Mouse (Mus musculus) limb, embryonic 12.5 days (tissue): ENCODE measurements at regions not wholly inside any gene's neighbourhood (a gene's known extent, or its start where the extent isn't known, plus 50 kb on each side); places are given as distances from the start of the nearest gene placed in this dataset.

Experiments used
- ATAC-seq: fragments of 200-750 bp; cut with Nextera tagmentation; 2 replicates; pipeline ENCODE4 v1.8.0; 2017; ENCODE audit warnings: low read depth, moderate TSS enrichment; ENCODE audit not compliant: insufficient number of reproducible peaks, insufficient read depth, low FRiP score, low TSS enrichment
- H3K27ac ChIP-seq: fragments of 300-500 bp; sonication (generic); 2 replicates; pipeline ENCODE4 v1.5.1; 2016; ENCODE audit warnings: mild to moderate bottlenecking, moderate library complexity
- H3K27me3 ChIP-seq: fragments of 300-500 bp; sonication (generic); 2 replicates; pipeline ENCODE4 v1.6.1; 2016; ENCODE audit warnings: mild to moderate bottlenecking, moderate library complexity
- H3K36me3 ChIP-seq: fragments of 300-500 bp; sonication (generic); 2 replicates; pipeline ENCODE4 v1.6.1; 2016; ENCODE audit warnings: mild to moderate bottlenecking, moderate library complexity
- H3K4me1 ChIP-seq: fragments of 300-500 bp; sonication (generic); replicated peaks from 2 replicates; pipeline ENCODE4 v1.6.1; 2016
- H3K4me2 ChIP-seq: fragments of 300-500 bp; sonication (generic); 2 replicates; pipeline ENCODE4 v1.6.1; 2016; ENCODE audit warnings: mild to moderate bottlenecking, moderate library complexity
- H3K4me3 ChIP-seq: fragments of 300-500 bp; sonication (generic); replicated peaks from 2 replicates; pipeline ENCODE4 v1.5.1; 2016; ENCODE audit warnings: mild to moderate bottlenecking
- H3K9ac ChIP-seq: fragments of 300-500 bp; sonication (generic); replicated peaks from 2 replicates; pipeline ENCODE4 v1.6.1; 2016; ENCODE audit warnings: mild to moderate bottlenecking, moderate library complexity
- H3K9me3 ChIP-seq: fragments of 300-500 bp; sonication (generic); 2 replicates; pipeline ENCODE4 v1.6.1; 2016; ENCODE audit warnings: mild to moderate bottlenecking, moderate library complexity
- WGBS: fragments of 180-500 bp; shearing (Covaris S2); methylation state at CpG from one replicate; pipeline ENCODE4 v1.1.7; 2016; 5-methylcytosine and 5-hydroxymethylcytosine counted together

DNA sequence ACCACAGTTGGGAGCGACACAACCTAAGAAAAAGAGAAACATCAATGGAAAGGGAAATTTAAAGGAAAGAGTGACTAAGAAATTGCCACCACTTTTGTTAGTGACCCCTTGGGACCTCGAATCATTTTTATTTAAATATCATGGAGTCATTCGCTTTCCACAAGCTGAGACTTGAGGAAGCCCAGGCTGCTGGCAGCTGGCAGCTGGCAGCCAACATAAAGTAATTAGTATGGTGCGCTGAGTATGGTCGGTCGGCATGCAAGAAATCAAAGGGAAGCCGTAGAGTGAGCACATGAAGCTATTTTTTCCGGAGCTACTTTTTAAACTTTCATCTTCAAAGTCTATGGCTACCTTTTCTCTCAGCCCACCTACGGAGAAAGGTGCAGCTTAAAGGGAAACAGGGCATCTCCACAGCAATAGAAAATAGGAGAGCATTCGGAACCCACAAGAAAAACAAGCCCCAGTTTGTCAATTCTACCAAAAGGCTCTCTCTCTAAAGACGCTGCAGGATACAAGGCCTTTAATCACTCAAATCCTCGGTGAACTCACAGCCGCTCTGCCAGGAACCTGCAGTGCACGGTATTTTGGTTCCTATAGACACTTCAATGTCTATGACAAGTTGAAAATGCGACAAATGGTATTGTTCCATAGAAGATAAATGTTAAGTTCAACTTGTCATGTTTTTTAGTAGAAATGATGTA, 206.6 kb upstream of the Tll1 start:
- Histone ChIP-seq H3K27ac (no peak overlapping the region), H3K4me2 (no peak overlapping the region), H3K9me3 (no peaks in the 10 kb centered on the region), H3K27me3 (no peaks in the 10 kb centered on the region), H3K4me1 (0 out of 2 replicates have a peak, but pooled peaks cover 2% of the 10 kb centered on the region), H3K36me3 (no peaks in the 10 kb centered on the region), H3K4me3 (no peak overlapping the region), H3K9ac (no peak overlapping the region)
- WGBS, result 45% methylated on average over 15 of the region's 15 CpGs
- no peak for ATAC-seq

- Histone ChIP-seq H3K4me1 (no peaks in the 10 kb centered on the region; the same call in 1 of the 2 replicates), H3K36me3 (no peaks in the 10 kb centered on the region), H3K27ac (no peak overlapping the region), H3K9me3 (no peaks in the 10 kb centered on the region), H3K9ac (no peak overlapping the region), H3K4me2 (no peak overlapping the region), H3K27me3 (no peaks in the 10 kb centered on the region), H3K4me3 (no peak overlapping the region)
- WGBS, result 30% methylated on average over 9 of the region's 9 CpGs
- no peak for ATAC-seq
These were observed 200.9 kb upstream of the Tll1 start for GRCm38 (mm10) chr8:64406775-64407490.

DNA sequence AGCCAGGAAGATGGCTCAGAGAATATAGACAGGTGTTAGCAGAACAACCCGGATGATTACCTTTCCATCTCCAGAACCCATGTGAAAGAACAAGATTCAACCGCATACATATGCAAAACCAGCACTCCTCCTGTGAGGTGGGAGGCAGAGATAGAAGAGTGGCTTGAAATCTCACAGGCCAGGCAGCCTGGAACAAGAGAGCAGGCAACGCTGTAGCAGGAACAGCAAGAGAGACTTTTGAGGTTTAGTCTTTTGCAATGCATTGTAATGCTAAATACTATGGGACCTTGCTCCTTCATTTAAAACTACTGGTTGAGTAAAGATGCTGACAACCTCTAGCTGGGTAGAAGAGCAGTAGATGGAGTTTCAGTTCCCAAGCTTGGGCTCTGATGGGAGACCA, 193.5 kb upstream of the Tll1 start:
- no peak overlapping the region for H3K4me3 ChIP-seq
- no peak overlapping the region for H3K27ac ChIP-seq
- H3K9ac ChIP-seq, result no peak overlapping the region
- 0 out of 2 replicates have a peak, but pooled peaks cover 7% of the 10 kb centered on the region for H3K4me1 ChIP-seq
- no peaks in the 10 kb centered on the region for H3K27me3 ChIP-seq
- H3K9me3 ChIP-seq, result no peaks in the 10 kb centered on the region
- WGBS, result 70% methylated on average over 3 of the region's 3 CpGs
- no peaks in the 10 kb centered on the region for H3K36me3 ChIP-seq
- no peak overlapping the region for H3K4me2 ChIP-seq
- ATAC-seq, result no peak

GRCm38 (mm10) chr8:64397876-64398275, 191.8 kb upstream of the Tll1 start:
- H3K9ac ChIP-seq, result no peak overlapping the region
- WGBS, result 23% methylated on average over 4 of the region's 4 CpGs
- 0 out of 2 replicates have a peak, but pooled peaks cover 7% of the 10 kb centered on the region for H3K4me1 ChIP-seq
- H3K4me2 ChIP-seq, result no peak overlapping the region
- no peaks in the 10 kb centered on the region for H3K36me3 ChIP-seq
- H3K27me3 ChIP-seq, result no peaks in the 10 kb centered on the region
- no peak overlapping the region for H3K4me3 ChIP-seq
- ATAC-seq, result no peak
- H3K27ac ChIP-seq, result no peak overlapping the region
- no peaks in the 10 kb centered on the region for H3K9me3 ChIP-seq

DNA sequence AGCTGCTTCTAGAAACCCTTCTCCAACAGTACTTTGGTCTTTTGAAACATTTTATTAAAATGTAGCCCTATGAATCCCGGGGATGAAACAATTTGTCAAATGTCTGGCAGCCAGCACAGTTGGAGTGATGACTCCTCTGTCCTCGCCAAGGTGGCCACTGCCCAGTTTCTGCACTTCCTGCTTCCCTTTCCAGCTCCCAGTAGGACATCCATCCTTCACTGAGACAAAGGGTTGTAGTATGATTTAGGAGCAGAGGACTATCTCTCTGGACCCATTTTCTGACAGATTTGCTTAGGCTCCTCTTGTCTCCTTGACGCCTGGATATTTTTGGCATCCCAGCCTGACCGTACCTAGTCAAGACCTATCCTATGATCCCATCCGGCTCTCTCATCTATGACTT, 189.7 kb upstream of the Tll1 start:
- Histone ChIP-seq H3K4me1 (0 out of 2 replicates have a peak, but pooled peaks cover 7% of the 10 kb centered on the region), H3K27ac (no peak overlapping the region), H3K9me3 (no peaks in the 10 kb centered on the region), H3K9ac (no peak overlapping the region), H3K36me3 (no peaks in the 10 kb centered on the region), H3K27me3 (no peaks in the 10 kb centered on the region), H3K4me2 (no peak overlapping the region), H3K4me3 (no peak overlapping the region)
- no peak for ATAC-seq
- WGBS, result 89% methylated on average over 5 of the region's 5 CpGs

DNA sequence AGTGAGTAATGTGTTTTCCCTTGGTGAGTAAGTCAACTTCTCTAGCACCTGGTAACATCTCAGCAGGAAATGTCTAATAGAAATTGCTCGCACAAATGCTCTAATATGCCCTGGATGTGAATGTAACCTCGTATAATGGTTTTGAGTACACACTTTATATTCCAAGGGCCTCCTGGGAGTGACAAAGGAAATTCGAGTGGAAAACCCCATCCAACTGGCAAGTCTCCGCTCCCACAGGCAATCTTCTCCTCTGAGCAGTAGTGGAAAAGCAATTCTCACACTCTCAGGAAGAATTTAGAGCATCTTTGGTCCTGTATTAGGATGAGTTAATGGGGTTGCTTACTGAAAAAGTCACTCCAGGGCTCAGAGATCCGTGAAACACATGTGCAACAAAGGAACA, 183.4 kb upstream of the Tll1 start:
- Histone ChIP-seq H3K9ac (no peak overlapping the region), H3K4me2 (no peak overlapping the region), H3K36me3 (no peaks in the 10 kb centered on the region), H3K27me3 (no peaks in the 10 kb centered on the region), H3K4me1 (peaks cover 6% of the 10 kb centered on the region), H3K4me3 (no peak overlapping the region), H3K9me3 (no peaks in the 10 kb centered on the region), H3K27ac (no peak overlapping the region)
- ATAC-seq, result no peak; the same call in 1 of the 2 replicates
- 36% methylated on average over 5 of the region's 5 CpGs for WGBS

DNA sequence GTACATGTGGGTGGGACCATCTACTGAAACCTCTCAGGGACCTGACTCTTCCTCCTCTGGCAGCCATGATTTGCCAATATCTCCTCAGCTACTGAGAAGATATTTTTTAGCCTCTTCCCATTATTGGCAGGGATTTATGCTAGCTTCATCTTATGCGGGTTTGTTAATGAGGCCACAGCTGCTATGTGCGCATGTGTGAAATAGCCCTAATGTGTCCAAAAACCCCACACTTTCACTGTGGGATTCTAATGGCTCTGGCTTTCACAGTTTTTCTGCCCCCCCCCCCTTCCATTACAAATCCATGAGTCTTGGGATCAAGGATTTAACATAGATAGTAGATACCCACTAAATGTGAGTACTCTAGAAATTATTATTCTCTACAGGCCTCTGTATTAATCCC, 182.2 kb upstream of the Tll1 start:
- Histone ChIP-seq H3K9me3 (no peaks in the 10 kb centered on the region), H3K4me2 (no peak overlapping the region), H3K4me1 (peaks cover 6% of the 10 kb centered on the region), H3K36me3 (no peaks in the 10 kb centered on the region), H3K4me3 (no peak overlapping the region), H3K27ac (no peak overlapping the region), H3K9ac (no peak overlapping the region), H3K27me3 (no peaks in the 10 kb centered on the region)
- WGBS, result 89% methylated on average over 2 of the region's 2 CpGs
- ATAC-seq, result no peak

- H3K27me3 ChIP-seq, result no peaks in the 10 kb centered on the region
- H3K9me3 ChIP-seq, result no peaks in the 10 kb centered on the region
- no peak overlapping the region for H3K9ac ChIP-seq
- ATAC-seq, result no peak
- H3K4me3 ChIP-seq, result no peak overlapping the region
- 66% methylated on average over 9 of the region's 9 CpGs for WGBS
- H3K36me3 ChIP-seq, result no peaks in the 10 kb centered on the region
- no peak overlapping the region for H3K4me2 ChIP-seq
- H3K27ac ChIP-seq, result no peak overlapping the region
- H3K4me1 ChIP-seq, result no peaks in the 10 kb centered on the region
These were observed 173.8 kb upstream of the Tll1 start for GRCm38 (mm10) chr8:64379732-64380349.

DNA sequence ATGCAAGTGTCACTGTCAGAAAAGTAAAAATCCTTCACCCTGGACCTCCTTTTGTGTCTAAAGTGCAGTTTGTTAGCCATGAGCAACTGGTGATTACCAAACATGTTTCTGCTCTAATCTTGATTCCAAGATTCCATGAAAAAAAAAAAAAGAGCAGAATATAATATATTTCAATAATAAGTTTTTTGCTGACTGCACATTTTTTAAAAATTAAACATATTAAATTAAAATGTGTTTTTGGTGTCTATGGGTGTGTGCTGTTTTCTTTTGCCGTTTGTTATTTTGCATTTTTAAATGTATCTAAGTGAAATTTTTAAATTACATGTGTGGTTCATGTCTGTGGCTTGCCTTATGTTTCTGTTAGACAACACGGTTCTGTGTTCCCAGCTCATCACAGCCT, 171.8 kb upstream of the Tll1 start:
- 75% methylated on average over 2 of the region's 2 CpGs for WGBS

GRCm38 (mm10) chr8:64375509-64375908, 169.4 kb upstream of the Tll1 start:
- no peaks in the 10 kb centered on the region for H3K4me1 ChIP-seq
- no peak overlapping the region for H3K4me2 ChIP-seq
- no peaks in the 10 kb centered on the region for H3K27me3 ChIP-seq
- no peak overlapping the region for H3K4me3 ChIP-seq
- 86% methylated on average over 4 of the region's 4 CpGs for WGBS
- no peak overlapping the region for H3K27ac ChIP-seq
- ATAC-seq, result no peak
- H3K9me3 ChIP-seq, result no peaks in the 10 kb centered on the region
- H3K36me3 ChIP-seq, result no peaks in the 10 kb centered on the region
- H3K9ac ChIP-seq, result no peak overlapping the region

More for the DNA sequence above, 171.8 kb upstream of the Tll1 start:
- ATAC-seq, result no peak
- no peaks in the 10 kb centered on the region for H3K9me3 ChIP-seq
- no peaks in the 10 kb centered on the region for H3K36me3 ChIP-seq
- no peak overlapping the region for H3K27ac ChIP-seq
- H3K4me3 ChIP-seq, result no peak overlapping the region
- no peak overlapping the region for H3K4me2 ChIP-seq
- H3K4me1 ChIP-seq, result no peaks in the 10 kb centered on the region
- H3K27me3 ChIP-seq, result no peaks in the 10 kb centered on the region
- no peak overlapping the region for H3K9ac ChIP-seq

DNA sequence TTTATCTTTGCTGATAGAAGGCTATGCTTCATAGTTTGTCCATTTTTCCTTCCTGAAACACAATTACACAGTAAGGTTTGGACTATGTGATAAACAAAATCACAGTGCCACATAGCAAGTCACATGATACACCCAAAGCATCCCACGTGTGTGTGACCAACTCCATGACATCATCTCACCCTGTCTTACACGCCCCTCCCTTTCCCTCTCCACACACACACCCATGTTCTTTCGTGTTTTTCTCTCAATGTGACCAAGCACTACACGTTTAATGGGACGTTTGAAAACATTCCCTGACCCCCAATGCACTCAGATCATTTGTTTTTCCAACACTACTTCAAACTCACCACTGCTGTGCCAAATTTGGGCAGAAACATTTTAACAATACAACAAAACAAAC, 168.9 kb upstream of the Tll1 start:
- H3K4me1 ChIP-seq, result peaks cover 2% of the 10 kb centered on the region; the same call in 1 of the 2 replicates
- no peak overlapping the region for H3K9ac ChIP-seq
- no peaks in the 10 kb centered on the region for H3K36me3 ChIP-seq
- no peak overlapping the region for H3K27ac ChIP-seq
- no peak overlapping the region for H3K4me3 ChIP-seq
- 71% methylated on average over 5 of the region's 5 CpGs for WGBS
- no peak overlapping the region for H3K4me2 ChIP-seq
- no peaks in the 10 kb centered on the region for H3K27me3 ChIP-seq
- no peaks in the 10 kb centered on the region for H3K9me3 ChIP-seq
- ATAC-seq, result no peak
